Mouse (Mus musculus): ENCODE results near the gene Tatdn3. TPM values are rescaled to one million over a fixed set of nuclear protein-coding genes. Genes with fewer than 3 reads are reported as not detected.

Tatdn3 gene
- total RNA-seq (2022): 10 to 100 TPM; 11.4 to 38.0 (median 23.8) TPM

DNA sequence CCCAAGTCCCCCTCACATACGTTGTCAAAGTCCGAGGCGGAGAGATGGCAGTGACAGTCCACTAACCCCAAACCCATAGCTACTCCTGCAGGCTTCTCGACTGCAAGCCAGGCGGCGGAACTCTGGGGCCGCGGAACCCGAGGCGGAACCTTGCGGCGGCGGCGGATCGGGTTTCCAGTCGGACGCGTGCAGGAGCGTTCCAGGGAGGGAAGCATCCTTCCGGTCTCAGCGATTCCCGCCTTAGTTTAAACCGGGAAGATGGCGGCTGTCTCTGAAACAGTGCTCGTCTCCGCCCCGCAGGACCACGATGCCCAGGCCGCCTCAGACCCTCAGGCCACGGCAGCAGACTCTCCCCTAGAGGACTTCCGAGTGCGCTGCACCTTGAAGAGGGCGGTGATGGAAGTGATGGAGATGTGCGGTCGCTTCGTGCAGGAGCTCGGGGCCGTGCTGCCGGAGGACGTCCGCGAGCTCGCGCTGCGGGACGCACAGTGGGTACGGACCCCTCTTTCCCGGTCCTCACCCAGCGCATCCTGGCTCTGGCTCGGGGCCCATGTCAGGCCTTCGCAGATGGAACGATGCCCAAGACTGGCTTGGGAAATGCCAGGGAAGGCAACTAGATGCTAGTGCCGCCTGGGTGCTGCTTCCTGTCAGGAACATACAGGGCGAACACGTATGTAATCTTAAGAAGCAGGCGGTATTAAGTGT is at the start of gene Tatdn3, which contains the start of gene Nsl1:
TSS of gene Tatdn3 (minus strand) at position 152 of the 705 bp plus-strand sequence.
TSS of gene Nsl1 (plus strand) at position 232 of the 705 bp plus-strand sequence.
- DNase-seq: peak; percentile 84

DNA sequence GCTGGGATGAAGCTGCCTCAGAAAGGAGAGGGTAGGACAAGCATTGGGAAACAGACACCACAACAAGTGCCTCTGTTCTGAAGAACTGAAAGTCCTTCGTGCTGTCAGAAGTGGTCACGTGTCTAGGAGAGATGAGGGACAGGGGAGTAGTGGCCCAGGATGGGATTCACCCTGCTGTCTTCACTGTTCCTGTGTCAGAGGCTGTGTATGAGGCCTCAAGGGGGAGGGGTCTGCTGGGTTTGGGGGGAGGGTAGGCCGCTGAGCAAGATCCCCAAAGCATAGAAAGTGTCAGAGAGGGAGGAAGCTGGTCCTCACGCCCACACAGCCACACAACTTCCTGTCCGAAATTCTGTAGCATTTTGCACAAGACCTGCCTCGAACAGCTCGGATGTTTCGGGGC is 48.4 kb upstream of the Tatdn3 start:
- DNase-seq: no peak

DNA sequence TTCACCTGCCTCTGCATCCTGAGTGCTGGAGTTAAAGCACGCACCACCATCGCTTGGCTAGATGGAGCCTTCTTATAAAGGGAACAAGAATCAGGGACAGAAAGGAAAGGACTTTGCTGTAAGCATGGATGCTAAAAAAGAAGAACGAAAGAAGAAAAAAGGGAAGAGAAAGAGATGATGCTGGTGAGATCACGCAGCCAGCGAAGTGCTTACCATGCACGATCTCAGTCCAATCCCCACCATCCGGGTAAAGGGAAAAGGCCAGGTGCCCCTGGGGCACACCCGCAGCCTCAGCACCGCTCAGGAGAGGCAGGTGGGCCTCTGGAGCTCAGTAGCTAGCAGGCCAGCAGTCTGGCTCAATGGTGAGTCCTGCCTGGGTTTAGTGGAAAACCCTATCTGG is 47.2 kb upstream of the Tatdn3 start:
- DNase-seq: no peak

DNA sequence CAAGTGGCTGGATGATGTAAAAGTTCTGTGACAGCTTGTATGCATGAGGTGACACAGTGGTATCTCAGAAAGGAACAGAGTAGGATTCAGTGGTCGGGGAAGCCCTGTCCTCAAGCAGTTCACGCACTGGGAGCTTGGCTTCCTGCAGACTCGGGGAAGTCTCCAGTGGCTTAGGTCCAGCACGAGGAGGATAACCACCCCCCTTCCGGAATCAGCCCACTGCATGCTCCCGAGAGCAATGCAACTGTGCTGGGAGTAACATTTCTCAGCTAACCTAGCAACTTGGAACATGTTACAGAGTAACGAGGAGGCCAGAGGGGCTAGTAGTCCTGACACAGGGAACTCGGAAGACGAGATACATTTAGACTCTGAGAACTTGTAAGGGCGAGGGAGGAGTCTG is 44.6 kb upstream of the Tatdn3 start:
- DNase-seq: no peak

DNA sequence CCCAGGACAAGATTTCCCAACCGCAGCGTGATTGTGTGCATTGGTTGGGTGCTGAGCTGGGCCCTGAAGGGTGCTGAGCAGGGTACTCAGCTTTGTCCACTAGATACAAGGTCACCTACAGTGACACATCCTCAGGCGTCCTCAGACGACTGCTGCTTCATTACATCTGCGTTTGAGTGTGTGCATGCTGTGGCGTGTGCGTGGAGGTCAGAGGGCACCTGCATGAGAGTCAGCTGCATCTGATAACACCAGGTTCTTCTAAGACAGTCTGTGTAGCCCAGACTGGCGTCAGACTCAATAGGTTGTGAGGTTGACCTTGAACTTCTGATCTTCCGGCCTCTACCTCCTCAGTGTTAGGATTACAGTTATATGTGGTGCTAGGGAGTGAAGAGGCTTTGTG is 42.5 kb upstream of the Tatdn3 start:
- DNase-seq: no peak

DNA sequence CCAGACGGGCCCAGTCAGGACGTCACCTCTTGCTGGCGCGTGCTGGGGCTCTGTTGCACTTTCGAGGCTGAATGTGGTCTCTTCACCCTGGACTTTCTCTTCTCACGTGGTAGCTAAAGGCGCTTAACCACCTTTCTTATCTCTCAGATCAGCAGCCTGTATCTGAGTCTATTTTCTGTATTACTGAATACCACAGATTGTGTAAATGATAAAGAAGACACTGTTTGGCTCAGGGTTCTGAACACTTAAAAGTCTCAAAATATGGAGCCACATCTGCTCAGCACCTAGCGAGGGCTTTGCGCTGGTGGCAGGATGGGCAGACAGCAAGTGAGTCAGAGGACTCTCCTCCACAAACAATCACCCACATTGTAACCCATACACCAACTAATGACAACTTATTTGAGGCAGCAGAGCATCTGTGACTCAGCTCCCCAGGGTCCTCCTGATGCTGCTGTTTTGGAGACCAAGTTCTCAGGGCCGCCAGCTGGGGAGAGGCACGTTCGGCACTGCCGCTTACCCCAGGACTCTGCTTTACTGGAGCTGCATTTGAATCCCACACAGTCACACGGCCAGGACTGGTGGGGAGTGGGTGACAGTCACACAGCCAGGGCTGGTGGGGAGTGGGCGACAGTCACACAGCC is 40.1 kb upstream of the Tatdn3 start:
- DNase-seq: no peak

DNA sequence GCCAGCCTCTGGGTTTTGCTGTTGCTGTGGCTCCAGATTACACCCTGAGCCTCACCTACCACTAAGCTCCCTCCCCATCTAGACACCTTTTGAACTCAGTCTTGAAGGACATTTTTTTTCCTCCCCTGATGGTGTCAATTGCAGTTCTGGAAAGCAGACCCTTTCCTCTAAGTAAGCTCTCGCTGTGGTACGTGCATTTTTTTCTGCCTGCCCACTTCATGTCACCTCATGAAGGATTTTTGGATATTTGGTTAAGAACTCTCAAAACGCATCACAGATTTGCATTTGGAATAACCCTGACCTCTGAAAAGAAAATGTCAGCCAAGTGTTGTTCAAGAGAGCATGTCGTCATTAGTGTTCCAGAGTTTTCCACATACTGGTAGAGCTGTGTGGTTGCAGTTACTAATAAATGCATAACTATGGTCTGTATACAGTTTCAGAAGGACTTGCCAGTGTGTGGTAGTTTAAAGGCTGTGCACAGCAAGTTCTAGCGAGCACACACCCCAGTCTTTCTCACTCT is 37.1 kb upstream of the Tatdn3 start:
- DNase-seq: no peak

DNA sequence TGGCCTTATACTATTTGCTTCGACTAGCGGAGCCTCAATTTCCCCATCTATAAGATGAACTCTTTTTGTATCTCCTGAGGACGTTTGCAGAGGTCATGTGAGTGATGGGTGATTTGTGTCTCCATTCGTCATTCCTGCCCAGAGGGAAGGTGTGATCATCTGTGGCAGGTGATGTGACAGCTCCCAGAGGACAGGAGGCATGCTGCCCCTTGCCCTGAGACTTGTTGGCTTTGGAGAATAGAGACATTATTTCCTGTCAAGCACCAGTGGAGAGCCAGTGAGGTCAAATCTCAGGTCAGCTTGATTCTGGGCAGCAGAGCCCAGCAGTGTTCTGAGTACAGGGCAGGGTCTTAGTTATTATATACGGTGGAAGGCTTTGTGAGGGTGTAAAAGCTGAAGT is 36.4 kb upstream of the Tatdn3 start:
- no peak for DNase-seq

DNA sequence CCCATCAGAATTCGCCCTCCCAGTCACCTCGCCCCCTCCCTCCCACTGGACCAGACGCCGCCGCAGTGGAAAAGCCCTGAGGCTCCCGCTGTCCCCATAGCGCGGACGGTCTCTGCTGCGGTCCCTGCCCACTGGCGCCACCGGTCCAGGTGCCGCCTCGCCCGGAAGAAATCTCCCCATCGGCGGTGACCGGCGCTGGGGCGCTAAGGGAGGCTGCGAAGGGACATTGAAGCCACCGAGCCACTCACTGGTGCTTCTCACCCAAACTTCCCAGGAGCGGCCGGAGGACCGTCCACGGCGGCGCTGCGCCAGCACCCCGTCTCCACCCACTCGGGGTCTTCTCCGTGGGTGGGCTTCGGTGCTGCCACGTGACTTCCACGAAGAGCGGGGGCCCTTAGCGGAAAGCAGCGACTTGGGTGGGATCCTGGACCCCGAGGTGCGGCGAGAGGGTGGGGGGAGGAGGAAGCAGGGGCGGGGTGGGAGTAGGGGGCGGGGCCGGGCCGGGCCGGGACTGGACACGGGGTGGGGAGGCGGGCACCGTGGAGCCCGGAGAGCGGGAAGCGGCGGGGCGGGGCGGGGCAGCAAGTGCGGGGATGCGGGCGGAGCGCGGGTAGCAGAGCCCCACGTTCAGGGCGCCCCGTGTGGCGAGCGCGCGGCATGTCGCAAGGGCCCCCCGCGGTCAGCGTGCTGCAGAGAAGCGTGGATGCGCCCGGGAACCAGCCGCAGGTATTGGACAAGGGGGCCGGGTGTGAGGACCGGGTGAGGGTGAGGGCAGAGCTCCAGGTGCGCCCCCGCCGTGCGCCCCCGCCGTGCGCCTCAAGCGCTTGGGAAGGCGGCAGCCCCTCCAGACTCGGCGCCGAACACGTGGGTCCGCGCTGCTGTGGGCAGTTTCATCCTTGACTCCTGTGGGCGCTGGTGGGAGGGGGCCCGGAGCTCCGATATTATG is 35.3 kb upstream of the Tatdn3 start, which contains the start of gene Batf3:
TSS of gene Batf3 (plus strand) at position 46 of the 946 bp plus-strand sequence.
- DNase-seq: no peak

DNA sequence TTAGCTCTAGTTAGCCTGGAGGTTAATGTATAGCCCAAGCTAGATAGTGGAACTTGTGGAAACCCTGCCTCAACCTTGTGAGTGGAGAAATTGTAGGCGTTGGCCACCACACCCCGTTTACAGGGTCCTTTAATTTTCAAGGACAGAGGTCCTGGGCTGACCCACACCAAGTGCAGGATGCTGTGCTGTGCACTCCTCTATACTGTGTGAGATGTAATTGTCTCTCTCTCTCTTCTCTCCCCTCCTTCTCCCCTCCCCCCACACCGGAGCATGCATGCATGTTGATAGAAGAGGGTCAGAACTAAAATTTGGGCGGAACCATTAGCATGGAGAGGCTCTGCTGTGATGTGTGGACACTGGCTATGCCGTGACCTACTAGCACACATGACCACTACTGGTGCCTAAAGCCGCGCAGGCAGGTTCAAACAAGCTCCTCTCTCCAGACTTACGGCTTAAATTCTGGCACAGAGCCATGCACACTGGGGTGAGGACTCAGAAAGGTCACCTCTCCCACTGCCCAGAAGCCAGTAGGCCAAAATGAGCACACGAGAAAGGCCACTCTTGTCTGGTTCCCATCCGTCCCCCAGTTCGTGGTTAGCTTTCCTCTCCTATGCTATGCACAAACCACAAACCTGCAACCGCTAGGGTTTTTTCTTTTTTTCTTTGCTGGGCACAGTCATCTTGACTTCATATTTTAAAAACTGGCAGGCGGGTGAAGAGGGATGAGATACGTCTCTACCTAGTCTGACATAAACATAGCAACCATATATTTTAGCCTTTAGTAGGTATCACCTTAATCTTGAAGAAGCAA is 34.3 kb upstream of the Tatdn3 start:
- no peak for DNase-seq

DNA sequence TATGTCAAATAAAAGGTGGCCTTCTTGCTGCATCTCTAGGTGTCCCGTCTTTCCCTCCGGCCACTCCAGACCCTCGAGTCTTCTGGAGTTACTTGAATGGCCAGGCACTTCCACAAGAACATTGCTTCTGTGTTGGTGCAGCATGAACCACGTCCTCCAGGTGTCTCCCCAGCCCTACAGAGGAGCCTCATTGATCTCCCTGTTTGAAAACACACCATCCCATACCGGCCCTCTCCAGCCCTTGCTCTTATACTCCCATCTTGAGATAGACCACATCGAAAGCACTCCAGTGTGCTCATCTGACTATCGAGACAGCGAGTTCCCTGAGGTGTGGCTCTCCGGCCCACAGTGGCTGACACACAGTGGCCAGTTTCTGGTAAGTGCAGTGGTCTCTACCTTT is 32.3 kb upstream of the Tatdn3 start:
- DNase-seq: no peak

DNA sequence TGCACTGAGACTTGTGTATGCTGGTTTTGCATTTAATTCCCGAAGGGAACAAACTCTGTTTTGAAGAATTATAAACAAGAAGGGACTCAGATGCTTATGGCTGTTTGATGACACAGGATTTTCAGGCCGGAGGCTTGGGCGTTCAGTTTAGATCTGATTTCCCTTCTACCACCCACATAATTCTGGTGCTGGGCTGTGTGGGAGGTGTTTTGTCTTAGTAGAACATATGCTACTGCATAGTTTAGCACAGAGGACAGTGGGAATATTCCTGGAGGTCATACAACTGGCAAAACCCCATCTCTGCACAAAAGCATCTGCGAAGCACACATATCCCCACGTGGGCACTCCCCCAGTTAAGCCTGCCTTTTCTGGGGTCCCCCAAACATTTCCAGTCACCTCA is 30.8 kb upstream of the Tatdn3 start:
- no peak for DNase-seq

DNA sequence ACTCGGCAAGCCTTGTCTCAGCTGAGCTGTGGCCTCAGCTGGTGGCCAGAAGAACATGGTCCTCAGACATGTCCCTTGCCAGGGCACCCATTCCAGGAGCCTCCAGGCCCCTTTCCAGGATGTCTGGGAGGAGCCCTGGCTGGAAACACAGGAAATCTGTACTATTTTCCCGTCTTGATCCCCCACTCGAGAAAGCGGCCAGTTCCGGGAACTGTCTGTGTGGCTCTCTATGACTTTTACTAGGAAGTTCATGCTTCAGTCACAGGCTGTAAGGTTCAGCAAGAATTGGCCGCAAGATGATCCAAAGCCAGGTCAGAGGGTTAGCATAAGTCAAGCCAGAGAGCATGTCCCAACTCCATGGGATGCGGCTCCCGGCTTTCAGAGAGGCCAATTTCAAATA is 29.3 kb upstream of the Tatdn3 start:
- no peak for DNase-seq

DNA sequence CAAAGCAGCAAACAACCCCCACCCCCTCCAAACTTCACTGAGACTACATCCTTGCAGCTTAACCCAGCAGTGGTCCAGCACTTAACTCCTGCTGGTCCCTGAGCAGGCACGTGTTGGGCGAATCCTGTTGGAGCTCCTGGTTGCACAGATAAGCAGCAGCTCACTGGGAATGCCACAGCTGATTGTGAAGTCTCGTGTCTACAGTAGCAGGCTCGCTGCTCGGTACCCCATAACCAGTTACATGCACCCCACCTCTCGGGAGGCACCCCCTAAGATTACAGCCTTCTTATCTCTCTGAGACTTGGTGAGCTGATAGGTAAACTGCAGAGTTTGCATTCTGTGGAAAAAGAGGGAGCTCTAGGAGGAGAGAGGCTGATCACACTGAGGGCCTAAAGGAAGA is 26.6 kb upstream of the Tatdn3 start:
- DNase-seq: no peak

DNA sequence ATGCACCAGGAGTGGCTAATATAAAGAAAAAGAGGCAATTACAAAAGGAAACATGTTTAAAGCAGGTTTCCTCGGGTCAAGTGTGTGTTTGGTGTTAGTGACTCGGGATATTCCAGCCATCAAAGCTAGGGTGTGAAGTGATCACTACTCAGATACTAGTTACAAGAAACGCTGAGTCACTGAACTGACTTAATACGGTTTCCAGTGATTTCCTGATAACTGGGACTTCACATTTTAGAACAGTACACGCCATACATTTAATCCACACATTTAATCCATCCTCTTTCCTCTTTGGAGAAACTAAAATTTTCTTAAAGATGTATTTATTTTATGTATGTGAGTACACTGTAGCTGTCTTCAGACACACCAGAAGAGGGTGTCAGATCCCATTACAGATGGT is 25.2 kb upstream of the Tatdn3 start:
- DNase-seq: no peak

DNA sequence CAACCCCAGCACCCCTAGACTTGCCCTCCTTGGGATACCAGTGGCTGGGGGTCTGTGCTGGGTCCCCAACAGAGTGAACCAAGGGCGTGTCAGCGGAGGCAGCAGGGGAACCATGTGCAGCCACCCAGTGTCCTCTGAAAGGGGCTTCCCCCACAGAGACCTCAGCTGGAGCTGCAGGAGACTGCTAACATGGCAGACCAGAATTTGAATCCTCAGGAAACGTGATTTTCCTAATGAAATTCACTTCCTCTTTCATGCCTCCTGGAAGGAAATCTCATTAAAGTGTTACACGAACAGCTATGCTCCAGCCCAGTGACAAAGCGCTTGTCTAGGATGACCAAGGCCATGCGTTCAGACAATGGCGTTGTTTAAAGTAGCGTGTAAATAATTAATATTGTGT is 24.2 kb upstream of the Tatdn3 start:
- DNase-seq: no peak

DNA sequence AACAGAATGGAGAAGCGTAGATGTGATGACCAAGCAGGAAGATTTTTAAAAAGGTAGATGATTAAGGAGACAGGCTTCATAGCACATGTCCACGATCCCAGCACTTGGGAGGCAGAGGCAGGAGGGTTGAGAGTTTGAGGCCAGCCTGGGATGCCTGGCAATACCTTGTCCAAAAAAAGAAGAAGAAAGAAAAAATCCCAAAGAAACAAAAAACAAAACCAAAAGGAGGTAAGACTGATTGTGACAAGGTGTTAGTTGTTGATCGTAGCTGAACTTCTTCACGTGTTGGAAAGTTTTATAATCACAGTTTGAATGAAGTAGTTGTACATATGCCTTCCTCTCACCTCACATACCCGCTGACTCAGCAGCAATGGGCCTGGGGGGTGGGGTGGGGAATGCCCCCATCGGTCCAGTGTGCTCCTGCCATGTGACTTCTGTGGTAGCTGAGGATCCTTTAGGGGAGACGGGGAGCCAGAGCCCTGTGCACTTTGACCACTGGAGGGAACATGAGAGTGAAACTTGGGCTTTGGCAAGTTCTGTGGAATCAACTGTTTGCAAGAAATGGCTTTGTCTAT is 23.7 kb upstream of the Tatdn3 start:
- no peak for DNase-seq

DNA sequence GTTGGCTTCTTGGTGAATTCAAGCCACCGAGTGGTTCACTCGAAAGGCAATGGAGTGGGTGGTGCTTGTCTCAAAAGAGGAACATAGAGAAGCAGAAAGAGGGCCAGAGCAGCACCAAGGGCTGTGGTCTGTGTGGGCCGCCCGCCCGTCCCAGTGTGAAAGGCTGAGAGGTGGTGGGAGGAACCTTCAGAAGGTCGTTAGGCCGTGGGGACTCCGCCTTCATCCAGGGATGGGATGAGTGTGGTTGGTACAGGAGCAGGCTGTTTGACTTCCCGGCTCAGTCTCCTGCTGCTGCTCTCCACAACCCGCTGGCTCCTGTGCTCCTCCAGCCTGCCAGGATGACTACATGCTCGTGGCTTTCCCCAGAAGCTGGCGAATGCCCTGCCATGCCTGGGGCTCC is 22.9 kb upstream of the Tatdn3 start:
- no peak for DNase-seq

DNA sequence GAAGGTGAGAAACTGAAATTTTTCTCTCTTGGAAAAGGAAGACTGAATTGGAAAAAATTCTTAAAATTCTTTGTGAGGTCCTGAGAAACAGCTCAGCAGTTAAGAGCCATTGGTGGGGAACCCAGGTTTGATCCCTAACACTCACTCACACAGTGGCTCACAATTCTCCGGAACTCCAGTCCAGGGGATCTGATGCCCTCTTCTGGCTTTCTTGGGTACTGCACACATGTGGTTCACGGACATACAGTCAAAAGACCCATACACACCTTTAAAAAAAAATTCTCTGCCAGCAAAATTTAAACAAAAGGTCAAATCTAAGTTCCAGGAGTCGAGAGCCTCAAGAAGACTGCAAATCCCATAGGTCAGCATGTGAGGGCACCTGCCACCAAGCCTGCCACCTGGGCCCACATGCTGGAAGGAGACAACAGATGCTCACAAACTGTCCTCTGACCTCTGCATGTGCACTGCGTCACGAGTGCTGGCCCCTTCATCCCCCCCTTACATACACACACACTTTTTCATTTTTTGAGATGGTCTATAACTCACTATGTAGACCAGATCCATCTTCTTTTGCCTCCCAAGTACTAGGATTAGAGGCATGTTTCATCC is 22.3 kb upstream of the Tatdn3 start:
- no peak for DNase-seq

DNA sequence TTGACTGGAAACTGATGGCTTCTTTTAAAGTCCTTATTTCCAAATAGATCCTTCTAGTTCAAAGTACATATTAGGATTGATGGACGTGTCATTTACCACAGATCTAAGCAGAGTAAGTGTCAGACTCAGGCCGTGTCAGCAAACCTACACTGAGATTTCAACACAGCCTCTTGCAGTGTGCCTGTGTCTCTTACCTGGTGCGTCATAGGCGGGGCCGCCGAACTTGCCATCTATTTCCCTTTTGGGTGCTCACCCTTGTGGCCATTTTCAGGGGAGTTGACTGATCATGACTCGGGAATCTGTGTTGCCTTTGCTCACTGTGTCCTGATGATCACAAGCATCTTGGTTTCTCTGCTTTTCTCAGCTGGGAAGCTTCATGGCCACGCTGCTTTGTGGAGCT is 20.5 kb upstream of the Tatdn3 start:
- no peak for DNase-seq

DNA sequence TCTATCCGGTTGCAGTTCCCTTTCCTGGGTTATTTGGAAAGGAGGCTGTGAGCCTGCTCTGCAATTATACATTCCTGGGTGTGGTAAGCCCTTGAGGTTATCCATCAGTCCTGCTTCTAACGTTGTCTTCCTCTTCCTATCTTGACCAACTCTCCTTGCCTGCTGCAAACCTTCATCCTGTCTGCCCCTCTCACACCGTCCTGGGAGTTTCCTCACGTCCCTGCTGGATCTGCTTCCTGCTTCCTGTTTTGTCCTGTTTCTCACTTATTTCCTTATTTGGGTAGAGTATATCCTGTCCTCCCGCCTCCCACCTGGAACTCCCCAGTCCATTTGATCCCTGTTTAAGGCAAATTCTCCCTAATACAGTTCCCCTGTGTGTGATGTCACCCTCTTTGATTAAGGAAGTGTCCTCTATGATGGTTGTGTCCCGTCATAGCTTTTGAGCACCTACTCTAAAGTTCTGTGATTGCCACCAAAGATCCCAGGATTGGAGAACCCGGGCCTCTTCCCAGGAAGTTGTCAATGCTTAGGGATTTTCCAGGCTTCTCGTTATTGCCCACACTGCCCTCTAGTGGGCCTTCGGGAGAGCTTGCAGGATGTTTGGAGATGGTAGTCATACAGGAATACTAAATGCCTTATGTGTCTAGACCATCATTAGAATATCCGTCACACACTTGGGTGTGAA is 12.6 kb upstream of the Tatdn3 start:
- DNase-seq: no peak
